Mouse (Mus musculus): ENCODE results near the gene Aff4.
A peak's percentile ranks its signal among the peaks of the same experiment; 100 is the strongest.
"Not testable (repeated sequence)": the region's sequence is repeated elsewhere in the genome, so short reads cannot be mapped to it uniquely, and the experiment has no call there.

The Aff4 gene

DNA sequence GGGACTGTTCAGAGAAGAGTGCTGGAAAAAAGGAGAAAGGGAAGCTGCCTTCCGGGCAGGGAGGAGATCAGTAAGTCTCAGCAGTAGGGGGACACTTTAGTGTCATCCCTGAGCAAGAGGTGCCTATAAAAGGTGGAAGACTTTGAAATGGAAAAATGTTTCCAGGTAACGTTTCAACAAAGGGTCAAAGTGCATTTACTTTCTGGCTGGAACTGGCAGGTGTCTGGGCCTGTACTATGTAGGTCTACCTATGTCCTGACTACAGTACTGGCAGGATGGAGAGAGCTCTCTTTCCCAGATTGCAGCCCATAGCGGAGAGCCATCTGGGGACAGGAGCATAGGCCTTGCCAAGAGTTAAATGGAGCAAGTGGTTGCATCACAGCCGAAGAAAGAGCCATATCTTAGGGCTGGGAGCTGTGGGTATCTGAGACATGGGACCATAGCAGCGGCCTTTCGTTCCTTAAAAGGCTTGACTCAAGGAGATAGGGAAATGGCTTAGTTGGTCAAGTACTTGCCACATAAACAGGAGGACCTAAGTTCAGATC is 75.2 kb downstream of the Aff4 start:
- ATAC-seq (ENCODE audit: insufficient number of reproducible peaks, low FRiP score, low TSS enrichment): no peak

DNA sequence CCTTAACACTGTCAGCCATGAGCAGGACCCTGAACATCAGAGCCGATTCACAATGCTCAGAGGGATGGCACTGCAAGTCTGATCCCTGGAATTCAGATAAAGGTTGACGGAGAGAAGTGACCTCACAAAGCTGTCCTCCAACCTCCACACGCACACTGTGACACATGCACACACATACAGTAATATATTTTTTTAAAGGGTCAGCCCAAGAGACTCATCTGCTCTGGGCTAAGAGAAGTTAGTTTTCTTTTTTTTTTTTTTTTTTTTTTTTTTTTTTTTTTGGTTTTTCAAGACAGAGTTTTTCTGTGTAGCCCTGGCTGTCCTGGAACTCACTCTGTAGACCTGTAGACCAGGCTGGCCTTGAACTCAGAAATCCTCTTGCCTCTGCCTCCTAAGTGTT is 76.3 kb downstream of the Aff4 start:
- not testable (repeated sequence) for ATAC-seq (ENCODE audit: insufficient number of reproducible peaks, low FRiP score, low TSS enrichment)

DNA sequence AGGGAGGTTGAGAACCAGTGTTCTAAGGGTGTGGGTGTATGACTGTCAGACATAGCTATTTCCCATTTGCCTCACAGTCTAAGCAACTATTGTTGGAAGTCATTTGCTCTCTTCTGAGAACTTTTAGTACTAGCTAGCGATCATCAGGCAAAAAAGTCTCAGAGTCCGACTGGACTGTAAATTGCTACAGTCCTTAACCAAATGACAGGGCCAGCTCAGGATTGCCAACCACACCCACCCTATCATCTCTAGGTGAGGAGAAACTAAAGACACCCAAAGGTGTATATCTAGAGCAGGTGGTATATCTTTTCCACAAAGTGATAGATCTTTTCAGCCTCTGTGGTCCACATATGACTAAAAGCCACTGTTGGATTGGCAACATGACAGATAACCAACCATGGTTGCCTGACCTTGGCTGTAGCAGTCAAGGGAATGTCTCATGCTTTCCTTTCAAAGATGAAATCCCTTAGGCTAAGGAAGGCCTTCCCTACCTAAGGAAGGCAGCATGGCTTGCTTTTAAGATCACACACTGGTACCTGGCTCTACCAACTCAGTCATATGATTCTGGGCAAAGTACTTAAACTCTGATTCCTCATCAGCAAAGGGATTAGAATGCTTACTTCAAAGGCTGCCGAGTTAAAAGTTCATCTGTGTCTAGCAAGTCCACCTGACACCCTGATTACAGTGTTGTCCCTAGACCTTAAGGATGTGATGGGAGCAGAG is 77.5 kb downstream of the Aff4 start:
- no peak for ATAC-seq (ENCODE audit: insufficient number of reproducible peaks, low FRiP score, low TSS enrichment)

DNA sequence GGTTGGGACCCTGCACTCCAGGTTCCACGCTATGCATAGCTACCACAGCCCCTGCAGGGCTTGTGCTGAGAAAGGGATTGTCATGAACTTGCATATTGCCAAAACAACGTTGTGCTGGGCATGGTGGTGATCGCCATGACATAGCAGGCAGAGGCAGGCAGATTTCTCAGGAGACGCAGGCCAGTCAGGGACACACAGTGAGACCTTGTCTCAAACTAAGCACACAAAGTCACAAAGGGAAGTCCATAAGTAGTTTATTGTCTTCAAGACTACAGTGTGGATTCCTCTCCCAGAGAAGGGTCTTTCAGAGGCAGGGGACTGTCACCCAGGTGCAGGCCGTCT is 78.1 kb downstream of the Aff4 start:
- no peak for ATAC-seq (ENCODE audit: insufficient number of reproducible peaks, low FRiP score, low TSS enrichment)

DNA sequence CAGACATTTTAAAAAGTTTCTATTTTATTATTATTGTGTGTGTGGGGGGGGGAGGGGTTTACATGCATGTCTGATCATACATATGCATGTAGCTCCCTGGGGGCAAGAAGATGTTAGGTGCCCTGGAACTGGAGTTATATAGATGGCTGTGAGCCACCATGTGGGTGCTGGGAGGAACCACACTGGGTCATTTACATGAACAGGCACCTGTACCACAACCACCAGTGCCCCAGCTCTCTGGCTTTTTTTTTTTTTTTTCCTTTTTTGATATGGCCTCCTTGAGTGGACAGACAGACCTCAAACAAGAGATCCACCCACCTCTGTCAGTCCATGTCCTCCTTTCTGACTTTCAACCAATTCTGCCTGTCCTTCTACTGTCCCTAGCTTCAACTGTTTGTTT is 78.5 kb downstream of the Aff4 start:
- no peak for ATAC-seq (ENCODE audit: insufficient number of reproducible peaks, low FRiP score, low TSS enrichment)

DNA sequence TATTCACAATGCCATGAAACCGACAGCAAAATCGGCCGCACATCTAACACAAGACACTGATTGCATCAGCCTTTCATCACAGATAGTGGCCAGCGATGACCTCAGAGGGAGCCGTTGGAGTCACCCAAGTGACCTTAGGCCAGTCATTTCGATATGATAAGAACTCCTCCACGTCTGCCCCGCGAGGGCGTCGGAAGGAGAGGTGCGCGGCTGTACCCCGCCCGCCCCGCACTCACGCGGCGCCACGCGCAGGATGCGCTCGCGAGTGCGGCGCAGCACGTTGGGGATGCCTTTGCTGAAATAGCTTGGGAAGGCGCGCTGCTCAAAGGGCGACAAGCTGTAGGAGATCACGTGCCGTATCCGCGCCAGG is 79.7 kb downstream of the Aff4 start:
- ATAC-seq (ENCODE audit: insufficient number of reproducible peaks, low FRiP score, low TSS enrichment): peak; percentile 43

DNA sequence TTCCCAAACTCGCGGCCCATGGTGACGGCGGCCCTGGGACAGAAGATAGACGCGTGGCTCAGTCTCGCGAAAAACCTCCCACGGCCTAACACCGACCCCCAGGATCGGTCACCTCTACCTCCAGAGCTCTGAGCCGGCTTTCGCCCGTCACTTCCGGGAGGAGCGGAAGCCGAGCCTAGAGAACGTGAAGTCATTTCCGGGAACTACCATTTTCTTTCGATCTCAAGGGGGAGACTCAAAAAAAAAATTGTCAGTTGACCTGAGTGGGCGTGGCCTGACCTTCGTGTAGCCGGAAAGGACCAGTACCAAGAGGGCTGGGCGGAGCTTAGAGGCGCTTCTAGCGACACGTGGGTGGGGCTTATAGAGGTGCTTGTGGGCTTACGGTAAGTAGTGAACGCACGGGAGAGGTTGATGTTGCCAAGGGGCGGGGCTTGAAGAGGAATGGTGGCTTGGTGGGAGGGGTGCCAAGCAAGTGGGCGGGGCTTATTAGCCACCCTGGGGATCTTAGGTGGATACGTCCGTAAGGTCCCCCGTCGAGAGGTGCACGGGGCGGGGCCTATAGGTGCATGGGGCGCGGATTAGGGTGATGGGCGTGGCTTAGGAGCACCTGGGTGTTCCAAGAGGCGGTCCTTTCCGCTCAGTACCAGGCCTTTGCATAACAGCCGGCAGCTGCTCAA is 80.2 kb downstream of the Aff4 start, which contains the start of the genes Uqcrq and Gdf9:
Gene Uqcrq (minus strand): TSS at position 162 of the 677 bp plus-strand sequence.
Gene Gdf9 (plus strand): TSS at position 354 of the 677 bp plus-strand sequence.
- peak; percentile 91 for ATAC-seq (ENCODE audit: insufficient number of reproducible peaks, low FRiP score, low TSS enrichment)

- peak; percentile 40 for ATAC-seq (ENCODE audit: insufficient number of reproducible peaks, low FRiP score, low TSS enrichment)
Measured at GRCm38 (mm10) chr11:53431347-53432056, 80.9 kb downstream of the Aff4 start.

GRCm38 (mm10) chr11:53433057-53433456 is 82.4 kb downstream of the Aff4 start:
- no peak for ATAC-seq (ENCODE audit: insufficient number of reproducible peaks, low FRiP score, low TSS enrichment)

- ATAC-seq (ENCODE audit: insufficient number of reproducible peaks, low FRiP score, low TSS enrichment): no peak
Measured at GRCm38 (mm10) chr11:53435504-53435903, 84.9 kb downstream of the Aff4 start.

- ATAC-seq (ENCODE audit: insufficient number of reproducible peaks, low FRiP score, low TSS enrichment): no peak
Measured at GRCm38 (mm10) chr11:53436338-53436737, 85.7 kb downstream of the Aff4 start.

- ATAC-seq (ENCODE audit: insufficient number of reproducible peaks, low FRiP score, low TSS enrichment): no peak
Measured at GRCm38 (mm10) chr11:53441921-53442320, 91.3 kb downstream of the Aff4 start.

DNA sequence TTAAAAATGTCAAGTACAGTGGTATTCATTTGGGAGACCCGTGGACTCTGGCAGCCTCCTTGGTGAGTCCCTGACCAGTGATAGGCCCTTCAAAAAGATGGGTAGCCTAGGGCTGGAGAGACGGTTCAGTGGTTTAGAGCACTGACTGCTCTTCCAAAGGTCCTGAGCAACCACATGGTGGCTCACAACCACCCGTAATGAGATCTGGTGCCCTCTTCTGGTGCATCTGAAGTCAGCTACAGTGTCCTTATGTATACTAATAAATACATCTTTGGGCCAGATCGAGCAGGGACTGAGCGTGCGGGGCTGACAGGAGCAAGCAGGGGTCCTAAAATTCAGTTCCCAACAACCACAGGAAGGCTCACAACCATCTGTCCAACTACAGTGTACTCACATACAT is 93.2 kb downstream of the Aff4 start:
- ATAC-seq (ENCODE audit: insufficient number of reproducible peaks, low FRiP score, low TSS enrichment): no peak

GRCm38 (mm10) chr11:53445562-53445961 is 94.9 kb downstream of the Aff4 start:
- no peak for ATAC-seq (ENCODE audit: insufficient number of reproducible peaks, low FRiP score, low TSS enrichment)

DNA sequence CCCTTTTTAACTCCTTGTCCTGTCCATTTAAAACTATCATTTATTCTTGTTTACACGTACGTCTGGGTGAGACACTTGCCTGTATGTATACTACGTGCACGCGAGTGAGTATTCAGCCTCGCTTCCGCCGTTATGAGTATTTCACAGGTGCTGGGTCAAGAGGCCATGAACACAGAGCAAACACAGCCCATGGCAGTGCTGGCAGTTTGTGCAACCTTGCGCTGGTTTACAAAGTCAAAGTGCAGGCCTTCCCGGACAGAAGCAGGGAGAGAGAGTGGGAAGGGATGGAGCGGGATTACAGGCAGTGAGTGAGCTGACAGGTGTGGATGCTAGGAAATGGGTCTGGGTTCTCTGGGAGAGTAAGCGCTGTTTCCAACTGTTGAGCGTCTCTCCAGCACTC is 95.5 kb downstream of the Aff4 start:
- ATAC-seq (ENCODE audit: insufficient number of reproducible peaks, low FRiP score, low TSS enrichment): no peak

DNA sequence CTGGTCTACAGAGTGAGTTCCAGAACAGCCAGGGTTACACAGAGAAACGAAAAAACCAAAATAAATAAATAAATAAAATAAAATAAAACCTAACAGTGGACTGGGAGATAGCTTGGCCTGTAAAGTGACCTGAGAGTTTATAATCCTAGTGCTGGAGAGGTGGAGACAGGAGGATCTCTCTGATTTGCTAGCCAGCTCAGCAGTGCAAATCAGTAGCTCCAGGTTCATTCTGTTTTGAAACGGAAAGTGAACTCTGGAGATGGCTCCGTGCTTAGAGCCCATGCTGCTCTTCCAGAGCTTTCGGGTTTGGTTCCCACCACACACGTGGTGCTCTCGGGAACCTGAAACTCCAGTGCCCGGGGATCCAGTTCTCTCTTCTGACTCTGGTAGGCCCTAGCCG is 97.4 kb downstream of the Aff4 start:
- ATAC-seq (ENCODE audit: insufficient number of reproducible peaks, low FRiP score, low TSS enrichment): no peak

DNA sequence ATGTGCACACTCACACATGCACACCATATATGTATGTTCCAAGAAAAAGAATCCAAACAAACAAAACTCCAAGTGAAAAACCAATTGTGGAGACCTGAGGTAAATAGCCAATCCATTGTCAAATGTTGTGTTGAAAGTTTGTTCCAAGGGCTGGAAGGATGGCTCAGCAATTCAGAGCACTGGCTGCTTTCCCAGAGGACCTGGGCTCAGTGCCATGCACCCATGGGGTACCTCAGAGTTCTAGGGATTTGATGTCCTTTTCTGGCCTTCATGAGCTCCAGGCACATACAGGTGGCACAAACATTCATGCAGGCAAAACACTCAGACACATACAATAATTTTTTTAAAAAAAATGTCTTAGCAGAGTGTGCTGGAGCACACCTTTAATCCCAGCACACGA is 97.9 kb downstream of the Aff4 start:
- no peak for ATAC-seq (ENCODE audit: insufficient number of reproducible peaks, low FRiP score, low TSS enrichment)

DNA sequence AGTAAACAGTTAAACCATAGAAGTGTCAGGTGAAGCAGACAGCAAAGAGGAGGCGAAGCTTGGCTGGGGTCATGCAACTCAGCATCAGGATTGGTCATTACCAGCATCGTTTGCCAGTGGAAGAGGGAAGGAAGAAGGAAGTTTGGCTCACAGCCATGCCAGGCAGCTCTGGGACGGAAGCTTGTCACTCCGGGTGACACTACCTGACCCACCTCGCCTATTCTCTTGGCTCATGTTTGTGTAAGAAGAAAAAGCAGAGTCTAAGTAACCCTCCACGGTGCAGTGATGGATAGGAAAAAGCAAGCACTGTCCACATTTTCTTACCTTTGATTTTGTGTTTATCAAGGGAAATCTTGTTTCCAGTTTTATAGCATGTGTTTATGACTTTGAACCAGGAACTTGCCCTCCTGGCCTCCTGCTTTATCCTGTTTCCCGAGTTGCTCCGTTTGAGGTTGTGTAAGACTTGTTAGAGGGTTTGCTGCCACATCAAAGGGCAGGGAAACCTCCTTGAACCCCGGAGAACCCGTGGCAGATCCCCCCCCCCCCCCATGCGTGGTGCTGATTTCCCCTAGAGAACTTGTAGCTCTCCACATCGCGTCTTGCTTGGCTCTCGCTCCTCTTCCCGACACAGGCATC is 99.6 kb downstream of the Aff4 start:
- no peak for ATAC-seq (ENCODE audit: insufficient number of reproducible peaks, low FRiP score, low TSS enrichment)

DNA sequence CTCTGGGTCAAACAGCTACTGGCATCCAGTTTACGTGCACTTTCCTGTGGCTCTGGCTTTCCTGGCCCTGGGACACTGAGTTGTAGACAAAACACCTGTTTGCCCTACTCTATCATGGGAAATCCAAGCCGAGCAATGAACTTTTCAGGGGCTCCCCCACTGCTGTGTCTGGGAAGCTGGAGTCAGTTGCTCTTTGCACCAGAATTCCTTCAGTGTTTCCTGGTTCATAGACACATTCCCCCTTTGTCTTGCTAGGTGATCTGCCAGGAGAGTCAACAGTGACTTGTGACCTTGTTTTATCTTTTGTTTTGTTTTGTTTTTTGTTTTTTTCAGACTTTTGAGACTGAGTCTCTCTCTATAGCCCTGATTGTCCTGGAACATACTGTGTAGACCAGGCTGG is 100.7 kb downstream of the Aff4 start:
- ATAC-seq (ENCODE audit: insufficient number of reproducible peaks, low FRiP score, low TSS enrichment): no peak

GRCm38 (mm10) chr11:53452396-53452795 is 101.8 kb downstream of the Aff4 start:
- ATAC-seq (ENCODE audit: insufficient number of reproducible peaks, low FRiP score, low TSS enrichment): no peak

- ATAC-seq (ENCODE audit: insufficient number of reproducible peaks, low FRiP score, low TSS enrichment): no peak
Measured at GRCm38 (mm10) chr11:53453031-53453430, 102.4 kb downstream of the Aff4 start.

All from cerebellum, adult (tissue).